In genomic region chr5:121443548-121443947, GRCm38 (mm10) we compare ENCODE assay signal across 9 mouse cellular contexts. TPM values are rescaled to one million over a fixed set of nuclear protein-coding genes. Genes with fewer than 3 reads are reported as not detected.
DNase-seq lines count a peak whose midpoint lies in the region; ATAC-seq and TF ChIP-seq lines count a peak whose summit lies in the region.
"Had no signal": no experiment of that assay in that cellular context is flagged by ENCODE, and none has a peak within 500 bp of the region (broad histone marks: within the 10 kb centered on the region; RNA-seq: fewer than 3 reads in every experiment).

No protein-coding gene starts in this region.

- peak; percentile 64 for TF ChIP-seq CTCF in forebrain, postnatal 0 days (IDR thresholded peaks at IDR 0.05; ENCODE audit: low read depth)

- ATAC-seq in forebrain, postnatal 0 days: no peak
- no peak for ATAC-seq in forebrain, embryonic 12.5 days (ENCODE audit: low FRiP score)
- ATAC-seq in midbrain, embryonic 11.5 days (ENCODE audit: low FRiP score): no peak
- ATAC-seq in midbrain, embryonic 16.5 days: no peak

- no peak overlapping the region for H3K27ac ChIP-seq in forebrain, postnatal 0 days (ENCODE audit: low read depth, low read length)
- no peak overlapping the region for H3K27ac ChIP-seq in forebrain, embryonic 12.5 days
- no peak overlapping the region for H3K27ac ChIP-seq in midbrain, embryonic 11.5 days (ENCODE audit: low read depth, low read length)
- no peak overlapping the region for H3K27ac ChIP-seq in midbrain, embryonic 16.5 days (ENCODE audit: low read length)

- no peak overlapping the region for H3K4me2 ChIP-seq in forebrain, postnatal 0 days (ENCODE audit: low read depth)
- no peak overlapping the region for H3K4me2 ChIP-seq in forebrain, embryonic 12.5 days
- H3K4me2 ChIP-seq in midbrain, embryonic 11.5 days: no peak overlapping the region
- H3K4me2 ChIP-seq in midbrain, embryonic 16.5 days (ENCODE audit: low read length): no peak overlapping the region

- peaks cover 81% of the 10 kb centered on the region for H3K36me3 ChIP-seq in forebrain, postnatal 0 days (ENCODE audit: insufficient read depth)
- peaks cover 94% of the 10 kb centered on the region for H3K36me3 ChIP-seq in forebrain, embryonic 12.5 days (replicated peaks)
- H3K36me3 ChIP-seq in midbrain, embryonic 11.5 days (ENCODE audit: control insufficient read depth, insufficient read depth, low read length): peaks cover 42% of the 10 kb centered on the region
- peaks cover 63% of the 10 kb centered on the region for H3K36me3 ChIP-seq in midbrain, embryonic 16.5 days (ENCODE audit: control insufficient read depth, insufficient read depth, low read length)

- peak; percentile 64 for DNase-seq in forebrain, postnatal 0 days
- DNase-seq in midbrain, embryonic 11.5 days (ENCODE audit: low spot score, missing footprints): peak; percentile 93
- DNase-seq in brain, adult 2 months (ENCODE audit: low read depth, low spot score): peak; percentile 55
- DNase-seq in kidney, postnatal 25 days: peak; percentile 71 to 83
- peak; percentile 67 to 78 for DNase-seq in spleen, postnatal 4 days (ENCODE audit: low spot score in 2 of 2)
- no peak for DNase-seq in heart, adult 9 months (ENCODE audit: low spot score in 2 of 2)

- H3K4me3 ChIP-seq in forebrain, postnatal 0 days (ENCODE audit: low read depth, low read length): no peak overlapping the region
- no peak overlapping the region for H3K4me3 ChIP-seq in forebrain, embryonic 12.5 days (replicated peaks)
- H3K4me3 ChIP-seq in midbrain, embryonic 11.5 days (ENCODE audit: low read depth, low read length): no peak overlapping the region
- H3K4me3 ChIP-seq in midbrain, embryonic 16.5 days (ENCODE audit: low read depth, low read length): no peak overlapping the region
- H3K4me3 ChIP-seq: myocyte had no signal

- H3K4me1 ChIP-seq in forebrain, postnatal 0 days (ENCODE audit: insufficient read depth): no peaks in the 10 kb centered on the region
- H3K4me1 ChIP-seq in forebrain, embryonic 12.5 days: no peaks in the 10 kb centered on the region
- no peaks in the 10 kb centered on the region for H3K4me1 ChIP-seq in midbrain, embryonic 11.5 days (ENCODE audit: control insufficient read depth, insufficient read depth, low read length)
- no peaks in the 10 kb centered on the region for H3K4me1 ChIP-seq in midbrain, embryonic 16.5 days (ENCODE audit: control insufficient read depth, insufficient read depth, low read length)

- no peak overlapping the region for H3K9ac ChIP-seq in forebrain, postnatal 0 days
- no peak overlapping the region for H3K9ac ChIP-seq in forebrain, embryonic 12.5 days
- H3K9ac ChIP-seq in midbrain, embryonic 11.5 days (ENCODE audit: low read length): no peak overlapping the region
- H3K9ac ChIP-seq in midbrain, embryonic 16.5 days (ENCODE audit: low read depth, low read length): no peak overlapping the region

- WGBS in forebrain, postnatal 0 days: 91% methylated on average over 3 of the region's 3 CpGs
- WGBS in forebrain, embryonic 12.5 days: 91% methylated on average over 3 of the region's 3 CpGs
- WGBS in midbrain, embryonic 11.5 days: 89% methylated on average over 3 of the region's 3 CpGs
- WGBS in midbrain, embryonic 16.5 days: 97% methylated on average over 3 of the region's 3 CpGs

- no peaks in the 10 kb centered on the region for H3K27me3 ChIP-seq in forebrain, postnatal 0 days (ENCODE audit: insufficient read depth, low read length)
- no peaks in the 10 kb centered on the region for H3K27me3 ChIP-seq in forebrain, embryonic 12.5 days
- no peaks in the 10 kb centered on the region for H3K27me3 ChIP-seq in midbrain, embryonic 11.5 days (ENCODE audit: control insufficient read depth, insufficient read depth, low read length)
- H3K27me3 ChIP-seq in midbrain, embryonic 16.5 days (ENCODE audit: control insufficient read depth, insufficient read depth, low read depth, low read length): no peaks in the 10 kb centered on the region

- H3K9me3 ChIP-seq in forebrain, postnatal 0 days (ENCODE audit: low read length): no peaks in the 10 kb centered on the region
- H3K9me3 ChIP-seq in forebrain, embryonic 12.5 days: 0 out of 2 replicates have a peak, but pooled peaks cover 2% of the 10 kb centered on the region
- no peaks in the 10 kb centered on the region for H3K9me3 ChIP-seq in midbrain, embryonic 11.5 days (ENCODE audit: control insufficient read depth, low read length)
- H3K9me3 ChIP-seq in midbrain, embryonic 16.5 days (replicated peaks; ENCODE audit: control insufficient read depth, low read length, poor library complexity, severe bottlenecking): no peaks in the 10 kb centered on the region

RNA-seq across cellular contexts. Expression of gene Tmem116, which starts 8.1 kb away (rescaled TPM):
- 0.24 and 0.54 TPM in 2 replicates for total RNA-seq in forebrain, postnatal 0 days (2014; rRNA removed)
- polyA plus RNA-seq in forebrain, postnatal 0 days (2015; fragmentation: Nextera tagmentation; extraction: Ambion mirVana): 2.2 and 2.7 TPM in 2 replicates
- polyA plus RNA-seq in forebrain, embryonic 12.5 days (2016; fragmentation: Nextera tagmentation; extraction: Ambion mirVana): 0.72 and 1.8 TPM in 2 replicates
- 0.66 and 1.1 TPM in 2 replicates for polyA plus RNA-seq in midbrain, embryonic 11.5 days (2014; fragmentation: Nextera tagmentation; extraction: Ambion mirVana)
- polyA plus RNA-seq in midbrain, embryonic 16.5 days (2015; fragmentation: Nextera tagmentation; extraction: Ambion mirVana): 1.9 and 2.2 TPM in 2 replicates

RNA-seq across cellular contexts. Expression of gene Erp29, which starts 8.8 kb away (rescaled TPM):
- 123 and 141 TPM in 2 replicates for total RNA-seq in forebrain, postnatal 0 days (2014; rRNA removed)
- 185 and 187 TPM in 2 replicates for polyA plus RNA-seq in forebrain, postnatal 0 days (2015; fragmentation: Nextera tagmentation; extraction: Ambion mirVana)
- 103 and 115 TPM in 2 replicates for polyA plus RNA-seq in forebrain, embryonic 12.5 days (2016; fragmentation: Nextera tagmentation; extraction: Ambion mirVana)
- polyA plus RNA-seq in midbrain, embryonic 11.5 days (2014; fragmentation: Nextera tagmentation; extraction: Ambion mirVana): 112 and 122 TPM in 2 replicates
- 174 and 182 TPM in 2 replicates for polyA plus RNA-seq in midbrain, embryonic 16.5 days (2015; fragmentation: Nextera tagmentation; extraction: Ambion mirVana)

RNA-seq across cellular contexts. Expression of gene Naa25, which starts 45.8 kb away (rescaled TPM):
- total RNA-seq in forebrain, postnatal 0 days (2014; rRNA removed): 39.4 and 45.9 TPM in 2 replicates
- polyA plus RNA-seq in forebrain, postnatal 0 days (2015; fragmentation: Nextera tagmentation; extraction: Ambion mirVana): 33.7 and 44.1 TPM in 2 replicates
- polyA plus RNA-seq in forebrain, embryonic 12.5 days (2016; fragmentation: Nextera tagmentation; extraction: Ambion mirVana): 49.3 and 51.4 TPM in 2 replicates
- polyA plus RNA-seq in midbrain, embryonic 11.5 days (2014; fragmentation: Nextera tagmentation; extraction: Ambion mirVana): 46.9 and 51.7 TPM in 2 replicates
- 54.0 and 55.0 TPM in 2 replicates for polyA plus RNA-seq in midbrain, embryonic 16.5 days (2015; fragmentation: Nextera tagmentation; extraction: Ambion mirVana)

RNA-seq across cellular contexts. Expression of gene Trafd1, which starts 58.1 kb away (rescaled TPM):
- total RNA-seq in forebrain, postnatal 0 days (2014; rRNA removed): 131 and 141 TPM in 2 replicates
- polyA plus RNA-seq in forebrain, postnatal 0 days (2015; fragmentation: Nextera tagmentation; extraction: Ambion mirVana): 123 and 124 TPM in 2 replicates
- 103 and 109 TPM in 2 replicates for polyA plus RNA-seq in forebrain, embryonic 12.5 days (2016; fragmentation: Nextera tagmentation; extraction: Ambion mirVana)
- 84.0 and 87.5 TPM in 2 replicates for polyA plus RNA-seq in midbrain, embryonic 11.5 days (2014; fragmentation: Nextera tagmentation; extraction: Ambion mirVana)
- polyA plus RNA-seq in midbrain, embryonic 16.5 days (2015; fragmentation: Nextera tagmentation; extraction: Ambion mirVana): 135 and 140 TPM in 2 replicates

RNA-seq across cellular contexts. Expression of gene Adam1b, which starts 59.7 kb away (rescaled TPM):
- total RNA-seq in forebrain, postnatal 0 days (2014; rRNA removed): not detected in 2 replicates
- not detected in 2 replicates for polyA plus RNA-seq in forebrain, postnatal 0 days (2015; fragmentation: Nextera tagmentation; extraction: Ambion mirVana)
- polyA plus RNA-seq in forebrain, embryonic 12.5 days (2016; fragmentation: Nextera tagmentation; extraction: Ambion mirVana): 0.10 TPM in 1 of 2 replicates, not detected in the other
- polyA plus RNA-seq in midbrain, embryonic 11.5 days (2014; fragmentation: Nextera tagmentation; extraction: Ambion mirVana): 0.07 TPM in 1 of 2 replicates, not detected in the other
- not detected in 2 replicates for polyA plus RNA-seq in midbrain, embryonic 16.5 days (2015; fragmentation: Nextera tagmentation; extraction: Ambion mirVana)

Comparison
In these comparisons a context has a peak if more than half of its experiments do, and no peak if none do; other contexts are left out.
1. DNase-seq: peak in forebrain, postnatal 0 days (single experiment), midbrain, embryonic 11.5 days (single experiment), brain, adult 2 months (single experiment), kidney, postnatal 25 days (2 of 2) and spleen, postnatal 4 days (2 of 2); none in heart, adult 9 months (0 of 2).